Mouse (Mus musculus): ENCODE data around the gene Sirt4.

Sirt4 gene

GRCm38 (mm10) chr5:115491771-115492322 lies 7.3 kb upstream of the Sirt4 start:
- no peak for DNase-seq (ENCODE audit: extremely low read depth, low read depth)

- DNase-seq (ENCODE audit: extremely low read depth, low read depth) = peak; percentile 35
Measured at GRCm38 (mm10) chr5:115491076-115491475, 6.6 kb upstream of the Sirt4 start.

GRCm38 (mm10) chr5:115490638-115491000 lies 6.1 kb upstream of the Sirt4 start:
- DNase-seq (ENCODE audit: extremely low read depth, low read depth) = no peak

DNA sequence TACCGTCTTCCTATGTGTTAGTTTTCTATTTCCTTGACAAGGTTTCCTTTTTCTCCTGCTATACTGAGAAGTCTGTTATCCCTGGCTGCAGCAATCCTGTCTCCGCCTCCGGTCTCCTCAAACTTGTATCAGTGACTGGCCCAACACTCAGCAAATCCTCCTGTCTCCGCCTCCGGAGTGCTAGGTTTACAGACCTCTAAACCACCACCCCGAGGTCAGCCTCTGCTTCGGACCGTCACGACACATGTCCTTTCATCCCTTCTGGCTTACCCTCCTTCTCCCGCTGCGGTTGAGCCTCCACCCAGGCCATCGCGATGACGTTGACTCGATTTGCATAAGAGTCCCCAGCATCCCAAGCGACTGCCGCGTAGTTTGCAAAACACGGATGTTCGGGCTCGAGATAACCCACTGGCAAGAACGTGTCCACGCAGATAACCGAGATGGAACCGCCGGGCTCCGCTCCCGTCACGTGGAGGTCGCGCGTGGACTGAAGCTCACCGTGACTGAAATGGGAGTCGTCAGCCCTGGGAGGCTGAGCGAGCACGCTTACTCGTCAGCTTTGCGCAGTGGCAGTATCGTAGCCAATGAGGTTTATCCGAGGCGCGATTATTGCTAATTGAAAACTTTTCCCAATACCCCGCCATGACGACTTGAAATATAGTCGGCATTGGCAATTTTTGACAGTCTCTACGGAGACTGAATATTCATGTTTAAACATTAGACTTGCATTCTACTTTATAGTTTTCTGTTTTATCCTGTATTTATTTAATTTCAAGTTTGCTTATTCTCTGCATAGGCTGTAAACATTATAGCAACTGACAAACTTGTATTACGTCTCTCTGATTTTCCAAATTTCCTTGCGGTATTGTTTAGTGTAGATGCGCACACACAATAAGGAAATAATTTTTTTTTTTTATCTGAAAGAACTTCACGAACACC lies 5.4 kb upstream of the Sirt4 start:
- peak; percentile 98 for DNase-seq (ENCODE audit: extremely low read depth, low read depth)

DNA sequence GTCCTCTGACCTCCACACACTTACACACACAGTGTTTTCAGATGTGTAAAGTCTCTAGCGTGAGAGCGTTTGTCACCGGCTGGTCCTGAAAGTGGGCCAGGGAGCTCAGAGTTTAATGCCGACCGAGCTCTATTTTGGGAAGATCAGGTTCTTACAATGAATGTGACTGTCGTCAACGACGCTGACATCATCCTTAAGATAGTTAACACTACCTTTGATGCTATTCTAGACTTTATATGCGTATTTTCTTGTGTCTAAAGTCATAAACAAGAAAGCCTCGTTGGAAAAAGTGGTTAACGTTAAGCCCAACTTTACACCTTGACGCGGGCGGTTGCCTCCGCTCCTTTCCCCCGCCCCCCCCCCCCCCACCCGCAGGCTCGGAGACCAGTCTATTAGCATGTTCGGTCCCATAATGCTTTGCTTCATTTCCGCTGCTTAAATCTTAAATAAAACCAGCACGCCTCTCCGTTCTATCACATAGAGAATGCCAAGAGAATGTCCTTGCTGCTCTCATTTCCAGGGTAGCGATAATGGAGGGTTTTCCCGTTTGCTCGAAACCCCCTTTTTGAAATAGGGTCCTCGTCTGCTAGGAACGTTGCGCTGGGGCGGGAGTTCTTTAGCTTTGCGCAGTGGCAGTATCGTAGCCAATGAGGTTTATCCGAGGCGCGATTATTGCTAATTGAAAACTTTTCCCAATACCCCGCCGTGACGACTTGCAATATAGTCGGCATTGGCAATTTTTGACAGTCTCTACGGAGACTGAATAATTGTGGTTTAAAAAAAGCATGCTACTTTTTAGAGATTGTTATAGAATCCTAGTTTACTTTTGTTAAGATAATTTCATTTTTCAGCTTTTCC lies 4.5 kb upstream of the Sirt4 start:
- peak; percentile 41 for DNase-seq (ENCODE audit: extremely low read depth, low read depth)

GRCm38 (mm10) chr5:115487942-115488580 lies 3.5 kb upstream of the Sirt4 start:
- peak; percentile 76 for DNase-seq (ENCODE audit: extremely low read depth, low read depth)

DNA sequence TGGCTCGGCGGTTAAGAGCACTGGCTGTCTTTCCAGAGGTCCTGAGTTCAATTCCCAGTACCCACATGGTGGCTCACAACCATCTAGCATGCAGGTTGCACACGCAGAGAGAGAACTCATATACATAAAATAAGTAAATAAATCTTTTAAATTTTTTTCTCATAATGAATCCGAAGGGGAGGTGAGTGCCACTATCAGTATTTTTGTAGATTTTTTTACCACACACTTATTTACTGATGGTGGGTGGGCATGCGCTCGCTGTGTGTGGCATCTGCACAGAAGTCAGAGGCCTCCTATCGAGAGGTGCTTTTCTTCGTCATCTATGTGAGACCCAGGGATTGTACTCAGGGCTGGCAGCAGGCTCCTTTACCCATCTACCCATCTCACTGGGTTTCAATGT lies 2.8 kb upstream of the Sirt4 start:
- no peak for DNase-seq (ENCODE audit: extremely low read depth, low read depth)

DNA sequence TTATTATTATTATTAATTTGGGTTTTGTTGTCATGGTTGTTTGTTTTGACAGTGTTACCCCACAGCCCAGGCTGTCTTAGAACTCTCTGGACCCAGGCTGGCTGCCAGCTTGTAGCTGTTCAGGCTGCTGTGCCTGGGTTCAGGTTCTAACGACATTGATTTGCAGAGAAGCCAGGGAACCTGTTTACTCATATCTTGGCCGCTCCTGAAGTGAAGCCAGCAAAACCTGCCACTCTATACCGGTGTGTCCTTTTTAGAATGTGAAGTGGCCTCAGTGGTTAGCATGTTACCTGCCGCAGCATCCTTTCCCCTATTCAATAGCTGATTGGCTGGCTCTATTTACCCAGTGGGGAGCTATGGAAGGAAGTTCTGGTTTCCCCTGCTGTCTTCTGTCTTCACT lies 2.2 kb upstream of the Sirt4 start:
- no peak for DNase-seq (ENCODE audit: extremely low read depth, low read depth)

DNA sequence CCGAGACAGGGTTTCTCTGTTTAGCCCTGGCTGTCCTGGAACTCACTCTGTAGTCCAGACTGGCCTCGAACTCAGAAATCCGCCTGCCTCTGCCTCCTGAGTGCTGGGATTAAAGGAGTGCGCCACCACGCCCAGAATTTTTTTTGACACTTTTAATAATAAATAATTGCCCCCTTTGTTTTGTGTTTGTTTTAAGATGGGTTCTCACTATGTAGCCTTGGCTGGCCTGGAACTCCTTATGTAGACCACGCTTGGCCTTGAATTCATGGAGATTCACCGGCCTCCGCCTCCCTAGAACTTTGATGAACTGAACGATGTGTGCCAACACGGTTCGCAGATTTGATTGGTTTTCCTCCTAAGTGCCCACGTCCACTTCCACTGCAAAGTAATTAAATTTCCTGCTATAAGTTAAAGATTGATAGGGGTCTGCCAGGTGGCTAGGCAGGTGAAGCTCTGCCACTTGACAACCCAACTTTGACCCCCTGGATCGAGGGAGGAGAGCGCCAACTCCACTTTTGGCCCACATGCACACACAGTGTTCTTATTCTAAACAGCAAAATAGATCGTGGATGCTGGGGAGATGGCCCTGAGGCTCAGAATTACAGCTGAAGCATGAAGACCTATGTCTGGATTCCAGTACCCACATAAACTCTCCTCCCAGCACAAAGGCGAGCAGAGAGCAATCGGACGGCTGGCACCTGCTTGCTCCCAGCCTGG lies 1.1 kb upstream of the Sirt4 start:
- DNase-seq (ENCODE audit: extremely low read depth, low read depth) = no peak

DNA sequence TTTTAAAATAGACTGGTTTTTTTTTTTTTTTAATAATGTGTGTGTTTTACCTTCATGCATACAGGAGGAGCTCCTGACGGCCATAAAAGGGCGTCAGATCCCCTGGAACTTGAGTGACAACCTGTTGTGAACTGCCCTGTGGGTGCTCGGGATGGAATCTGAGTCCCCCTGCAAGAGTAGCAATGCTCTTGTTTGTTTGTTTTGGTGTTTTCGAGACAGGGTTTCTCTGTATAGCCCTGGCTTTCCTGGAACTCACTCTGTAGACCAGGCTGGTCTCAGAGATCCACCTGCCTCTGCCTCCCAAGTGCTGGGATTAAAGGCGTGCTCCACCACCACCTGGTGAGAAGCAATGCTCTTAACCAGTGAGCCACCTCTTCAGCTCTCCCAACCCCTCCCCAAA lies 471 bp upstream of the Sirt4 start:
- DNase-seq (ENCODE audit: extremely low read depth, low read depth) = no peak

DNA sequence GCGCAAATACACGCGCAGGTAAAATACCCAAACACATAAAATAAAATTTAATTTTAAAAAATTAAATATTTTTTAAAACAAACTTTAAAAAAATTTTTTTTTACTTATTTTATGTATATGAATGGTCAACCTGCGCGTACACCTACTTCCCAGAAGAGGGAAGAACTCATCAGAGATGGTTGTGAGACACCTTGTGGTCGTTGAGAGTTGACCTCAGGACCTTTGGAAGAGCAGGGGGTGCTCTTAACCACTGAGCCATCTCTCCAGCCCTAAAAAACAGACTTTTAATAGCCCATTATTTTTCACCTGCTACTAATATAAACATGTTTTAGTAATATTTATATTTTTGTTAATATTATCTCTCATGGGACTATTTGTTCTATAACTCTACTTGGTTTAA lies 1.1 kb downstream of the Sirt4 start:
- no peak for DNase-seq (ENCODE audit: extremely low read depth, low read depth)

DNA sequence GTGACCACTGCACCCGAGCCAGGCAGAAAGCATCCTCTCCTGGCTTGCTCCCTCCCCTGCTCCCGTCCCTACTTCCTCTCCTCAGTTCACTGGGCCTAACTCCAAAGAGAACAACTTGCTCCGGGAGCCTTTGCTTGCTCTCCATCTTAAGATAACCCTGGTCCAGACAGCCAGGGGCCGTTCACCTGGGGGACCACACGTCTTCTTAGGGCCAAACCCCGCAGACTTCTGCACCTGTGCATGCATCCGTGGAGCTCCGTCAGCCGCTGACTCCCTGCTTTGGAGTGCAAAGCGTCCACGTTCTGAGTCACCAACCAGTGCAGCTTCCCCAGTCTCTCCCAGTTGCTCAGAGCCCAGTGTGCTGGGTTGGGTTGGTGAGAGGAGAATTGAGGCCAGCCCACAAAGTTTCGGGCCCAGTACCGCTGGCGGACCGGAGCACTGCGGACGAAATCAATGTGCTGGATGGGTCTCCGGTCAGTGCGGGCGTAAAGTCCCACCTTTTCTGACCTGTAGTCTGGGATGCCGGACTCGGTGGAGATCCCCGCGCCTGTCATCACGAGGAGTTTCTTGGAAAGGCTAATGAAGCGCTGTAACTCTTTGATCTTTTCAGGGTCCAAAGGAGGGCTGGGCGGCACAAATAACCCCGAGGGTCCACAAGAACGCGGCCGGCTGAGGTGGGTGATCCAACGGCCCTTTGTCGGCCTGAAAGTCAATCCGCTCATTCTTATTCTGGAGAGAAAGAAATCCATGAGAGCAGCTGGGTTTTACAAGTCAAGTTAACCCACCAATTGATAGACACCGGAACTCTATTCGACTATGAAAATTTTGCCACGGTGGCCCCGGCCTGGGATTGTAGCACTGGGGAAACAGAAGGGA lies 1.9 kb downstream of the Sirt4 start:
- no peak for DNase-seq (ENCODE audit: extremely low read depth, low read depth)

DNA sequence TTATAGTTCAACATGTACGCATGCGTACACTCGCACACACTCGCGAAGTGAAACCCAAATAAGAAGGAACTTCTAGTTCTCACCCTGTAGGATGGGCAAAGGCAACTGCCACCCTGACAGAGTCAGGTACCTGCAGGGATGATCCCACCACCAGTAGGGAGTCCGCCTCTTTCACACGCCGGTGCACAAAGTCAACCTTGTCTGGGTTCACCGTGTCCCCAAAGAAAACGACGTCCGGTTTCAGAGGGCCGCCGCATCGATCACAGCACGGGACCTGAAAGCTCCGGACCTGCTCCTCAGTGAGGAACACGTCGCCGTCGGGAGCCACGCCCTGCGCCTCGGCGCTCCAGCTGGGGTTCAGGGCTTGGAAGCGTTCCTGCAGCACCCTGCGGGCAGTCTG lies 4.4 kb downstream of the Sirt4 start:
- no peak for DNase-seq (ENCODE audit: extremely low read depth, low read depth)

GRCm38 (mm10) chr5:115479561-115479960 lies 5.0 kb downstream of the Sirt4 start:
- no peak for DNase-seq (ENCODE audit: extremely low read depth, low read depth)

DNA sequence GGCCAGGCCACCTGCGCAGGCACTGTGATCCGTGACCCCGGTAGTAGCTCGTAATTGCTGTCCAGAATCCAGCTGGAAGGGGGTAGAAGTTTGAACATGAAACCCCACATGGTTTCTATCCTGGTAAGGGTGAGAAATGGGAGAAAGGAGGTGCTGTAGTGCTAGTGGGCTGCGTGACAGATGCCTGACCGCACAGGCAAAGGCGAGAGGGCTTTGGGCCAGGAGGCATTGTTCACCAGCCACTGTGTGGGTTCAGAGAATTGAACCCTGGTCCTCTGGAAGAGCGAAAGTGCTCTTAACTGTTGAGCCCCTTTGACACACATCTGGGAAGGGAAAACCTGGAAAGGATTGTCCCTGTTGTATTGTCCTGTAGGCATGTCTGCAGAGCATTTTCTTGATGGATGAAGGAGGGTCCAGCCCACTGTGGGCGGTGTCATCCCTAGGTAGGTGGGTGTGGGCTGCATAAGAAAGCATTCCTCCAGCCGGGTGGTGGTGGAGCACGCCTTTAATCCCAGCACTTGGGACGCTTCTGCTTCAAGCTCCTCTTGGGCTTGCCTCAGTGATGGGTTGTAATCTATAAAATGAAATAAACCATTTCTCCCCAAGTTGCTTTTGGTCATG lies 8.3 kb downstream of the Sirt4 start:
- no peak for DNase-seq (ENCODE audit: extremely low read depth, low read depth)

DNA sequence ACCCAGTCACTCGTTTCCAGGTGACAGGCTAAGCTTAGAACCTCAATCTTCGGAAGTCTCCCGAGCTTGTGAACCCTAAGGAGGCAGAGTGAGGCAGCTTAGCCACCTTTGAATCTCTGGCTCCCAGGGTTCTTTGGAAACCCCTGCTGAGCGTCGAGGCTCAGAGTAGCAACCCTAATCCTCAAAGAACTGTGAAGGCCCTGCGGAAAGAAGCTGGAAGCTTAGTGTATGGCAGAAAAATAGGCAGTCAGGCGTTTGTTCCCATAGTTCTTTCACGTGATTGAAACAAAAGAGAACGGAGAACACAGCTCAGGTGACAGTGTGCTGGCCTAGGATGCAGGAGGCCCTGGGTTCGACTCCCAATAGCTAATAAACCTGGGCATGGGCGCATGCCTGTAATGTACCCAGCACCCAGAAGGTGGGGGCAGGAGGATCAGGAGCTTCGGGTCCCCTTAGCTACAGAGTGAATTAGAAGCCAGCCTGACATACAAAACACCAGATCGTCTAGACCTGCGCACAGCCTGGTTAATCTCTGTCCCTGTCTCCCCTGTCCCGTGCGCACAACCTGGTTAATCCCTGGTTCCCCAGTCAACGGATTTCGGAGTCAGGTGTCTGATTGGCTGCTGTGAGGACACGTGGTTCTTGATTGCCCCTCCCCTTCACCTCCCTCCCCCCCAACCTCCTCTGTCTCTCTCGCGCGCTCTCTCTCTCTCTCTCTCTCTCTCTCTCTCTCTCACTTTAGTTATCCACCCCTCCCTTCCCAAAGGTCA lies 9.0 kb downstream of the Sirt4 start:
- no peak for DNase-seq (ENCODE audit: extremely low read depth, low read depth)

DNA sequence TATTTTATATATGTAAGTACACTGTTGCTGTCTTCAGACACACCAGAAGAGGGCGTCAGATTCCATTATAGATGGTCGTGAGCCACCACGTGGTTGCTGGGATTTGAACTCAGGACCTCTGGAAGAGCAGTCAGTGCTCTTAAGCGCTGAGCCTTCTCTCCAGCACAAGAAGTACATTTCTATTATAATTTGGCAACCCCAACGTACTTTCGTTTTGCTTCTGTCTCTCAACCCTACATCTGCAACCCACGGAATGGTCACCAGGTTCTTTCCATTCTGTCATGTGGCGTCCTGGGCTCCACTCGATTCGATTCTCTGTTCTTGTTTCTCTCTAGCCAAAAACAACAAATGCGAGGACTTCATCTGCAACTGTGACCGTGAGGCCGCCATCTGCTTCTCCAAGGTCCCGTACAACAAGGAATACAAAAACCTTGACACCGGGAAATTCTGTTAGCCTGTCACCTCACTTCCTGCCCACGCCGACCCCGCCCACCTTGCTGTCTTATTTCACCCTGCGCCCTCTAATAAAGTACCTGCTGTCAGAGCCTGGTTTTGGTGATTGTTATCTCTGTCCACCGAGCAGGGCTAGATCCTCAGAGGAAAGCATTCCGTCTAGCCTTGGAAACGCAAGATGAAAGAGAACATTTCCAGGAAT lies 10.2 kb downstream of the Sirt4 start:
- no peak for DNase-seq (ENCODE audit: extremely low read depth, low read depth)

- no peak for DNase-seq (ENCODE audit: extremely low read depth, low read depth)
Measured at GRCm38 (mm10) chr5:115473191-115473590, 11.3 kb downstream of the Sirt4 start.

All from MEL-GATA-1-ER (cell line).